Mouse (Mus musculus): Measurements from ENCODE around the gene Zfyve21.

DNA sequence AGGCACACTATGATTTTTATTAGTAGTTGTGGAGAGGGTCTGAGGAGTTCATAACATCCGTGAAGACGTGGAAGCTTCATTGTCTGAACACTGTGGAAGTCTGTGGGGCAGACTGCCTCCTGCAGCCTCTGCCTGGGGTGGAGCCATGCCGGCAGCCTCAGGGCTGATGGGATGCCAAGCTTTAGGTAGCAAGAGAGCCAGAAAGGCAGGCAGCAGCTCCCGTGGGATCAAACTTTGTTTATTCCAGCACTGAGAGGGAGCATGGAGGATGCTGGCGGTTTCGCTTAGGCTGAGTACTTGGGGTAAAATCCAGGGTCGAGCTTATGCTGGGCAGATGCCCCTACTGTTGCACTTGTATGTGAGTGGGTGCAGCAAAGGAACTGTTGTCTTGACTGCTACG, 16.7 kb upstream of the Zfyve21 start:
- TF ChIP-seq POLR2A (IDR thresholded peaks at IDR 0.05; ENCODE audit: insufficient read length, low read depth), result no peak
- no peak for TF ChIP-seq POLR2AphosphoS2 (IDR thresholded peaks at IDR 0.05; ENCODE audit: insufficient read length, low read depth)
- TF ChIP-seq MAX (IDR thresholded peaks at IDR 0.05; ENCODE audit: low read depth), result no peak
- TF ChIP-seq USF1 (IDR thresholded peaks at IDR 0.05; ENCODE audit: low read depth), result no peak
- no peak for TF ChIP-seq TCF12 (IDR thresholded peaks at IDR 0.05; ENCODE audit: insufficient read depth, poor library complexity, severe bottlenecking)
